26 mouse cellular contexts compared by ENCODE assay signal in the genomic region with DNA sequence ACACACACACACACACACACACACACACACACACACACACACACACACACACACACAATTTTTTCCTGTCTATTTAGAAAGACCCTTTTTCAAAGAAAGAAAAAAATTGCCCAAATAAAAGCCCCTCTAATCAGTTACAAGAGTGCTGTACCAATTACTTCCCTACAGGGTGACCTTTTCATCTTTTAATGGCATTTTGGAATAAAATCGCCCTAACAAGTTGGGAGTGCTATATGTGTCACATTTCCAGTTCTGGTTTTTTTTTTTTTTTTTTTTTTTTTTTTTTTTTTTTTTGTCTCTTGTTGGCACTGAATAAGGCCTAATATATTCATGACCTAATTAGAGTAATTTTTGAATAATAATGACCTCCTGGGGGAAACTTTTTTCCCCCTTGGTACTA.
DNase-seq lines count a peak whose midpoint lies in the region; ATAC-seq lines count a peak whose summit lies in the region.
"Had no signal": no experiment of that assay in that cellular context is flagged by ENCODE, and none has a peak within 500 bp of the region (broad histone marks: within the 10 kb centered on the region; RNA-seq: fewer than 3 reads in every experiment).

No protein-coding gene starts in this region.

- no peak overlapping the region for H3K27ac ChIP-seq in forebrain, embryonic 12.5 days
- no peak overlapping the region for H3K27ac ChIP-seq in forebrain, embryonic 10.5 days
- no peak overlapping the region for H3K27ac ChIP-seq in forebrain, embryonic 14.5 days (ENCODE audit: low read depth, low read length)
- H3K27ac ChIP-seq: embryonic facial prominence, embryonic 10.5 days; embryonic facial prominence, embryonic 13.5 days; heart, adult 2 months; heart, embryonic 10.5 days; hindbrain, embryonic 13.5 days; intestine, embryonic 15.5 days had no signal

- no peaks in the 10 kb centered on the region for H3K36me3 ChIP-seq in forebrain, embryonic 12.5 days (replicated peaks)
- no peaks in the 10 kb centered on the region for H3K36me3 ChIP-seq in forebrain, embryonic 10.5 days (replicated peaks)
- H3K36me3 ChIP-seq in forebrain, embryonic 14.5 days (ENCODE audit: control insufficient read depth, insufficient read depth, low read length): no peaks in the 10 kb centered on the region
- H3K36me3 ChIP-seq: embryonic facial prominence, embryonic 10.5 days; embryonic facial prominence, embryonic 13.5 days; heart, embryonic 10.5 days; hindbrain, embryonic 13.5 days; intestine, embryonic 15.5 days had no signal

- H3K4me1 ChIP-seq in forebrain, embryonic 12.5 days: no peaks in the 10 kb centered on the region
- H3K4me1 ChIP-seq in forebrain, embryonic 10.5 days: no peaks in the 10 kb centered on the region
- H3K4me1 ChIP-seq in forebrain, embryonic 14.5 days (ENCODE audit: control insufficient read depth, insufficient read depth, low read length): no peaks in the 10 kb centered on the region
- H3K4me1 ChIP-seq: embryonic facial prominence, embryonic 10.5 days; embryonic facial prominence, embryonic 13.5 days; heart, embryonic 10.5 days; hindbrain, embryonic 13.5 days; intestine, embryonic 15.5 days had no signal

- peak; percentile 69; the same call in 1 of the 2 replicates for ATAC-seq in forebrain, embryonic 12.5 days (ENCODE audit: low FRiP score)
- peak; percentile 83 for ATAC-seq in forebrain, embryonic 14.5 days
- ATAC-seq: hindbrain, embryonic 16.5 days; intestine, embryonic 15.5 days had no signal

- no peak overlapping the region for H3K4me3 ChIP-seq in forebrain, embryonic 12.5 days (replicated peaks)
- H3K4me3 ChIP-seq in forebrain, embryonic 10.5 days: no peak overlapping the region
- no peak overlapping the region for H3K4me3 ChIP-seq in forebrain, embryonic 14.5 days (ENCODE audit: low read depth, low read length)
- H3K4me3 ChIP-seq: embryonic facial prominence, embryonic 10.5 days; embryonic facial prominence, embryonic 13.5 days; erythroblast, embryonic 14.5 days; heart, adult 2 months; heart, embryonic 10.5 days; hindbrain, embryonic 13.5 days; intestine, embryonic 15.5 days had no signal

- H3K4me2 ChIP-seq in forebrain, embryonic 12.5 days: no peak overlapping the region
- H3K4me2 ChIP-seq in forebrain, embryonic 14.5 days (ENCODE audit: low read length): no peak overlapping the region
- H3K4me2 ChIP-seq: embryonic facial prominence, embryonic 13.5 days; hindbrain, embryonic 13.5 days; intestine, embryonic 15.5 days had no signal

- 36% methylated on average over 1 of the region's 1 CpGs for WGBS in forebrain, embryonic 12.5 days
- 82% methylated on average over 1 of the region's 1 CpGs for WGBS in forebrain, embryonic 10.5 days
- 7% methylated on average over 1 of the region's 1 CpGs for WGBS in forebrain, embryonic 14.5 days

- H3K9me3 ChIP-seq in forebrain, embryonic 12.5 days: no peaks in the 10 kb centered on the region
- H3K9me3 ChIP-seq in forebrain, embryonic 10.5 days: no peaks in the 10 kb centered on the region
- no peaks in the 10 kb centered on the region for H3K9me3 ChIP-seq in forebrain, embryonic 14.5 days (replicated peaks; ENCODE audit: control insufficient read depth, low read length)
- H3K9me3 ChIP-seq: embryonic facial prominence, embryonic 10.5 days; embryonic facial prominence, embryonic 13.5 days; heart, embryonic 10.5 days; hindbrain, embryonic 13.5 days; intestine, embryonic 15.5 days had no signal

- no peak for DNase-seq in forebrain, embryonic 10.5 days (ENCODE audit: extremely low spot score, low spot score)
- peak; percentile 48 for DNase-seq in retina, postnatal 1 day
- no peak for DNase-seq in retina, embryonic 14.5 days (ENCODE audit: low spot score)
- peak; percentile 77 for DNase-seq in forebrain, embryonic 14.5 days (ENCODE audit: low spot score)
- DNase-seq in right cerebral cortex, postnatal 4 days: no peak
- DNase-seq in frontal cortex, postnatal 25 days (ENCODE audit: low spot score in 2 of 2): no peak
- DNase-seq: adrenal gland, adult 2 months; adrenal gland, postnatal 14 days; B cell, adult 2 months; cerebellum, adult 11-12 months; cerebellum, adult 8-10 months; cerebellum, postnatal 10 days; cerebellum, postnatal 36 days; embryo, embryonic 11 days; gastrocnemius, postnatal 36 days; heart, adult 2 months; kidney, adult 11 months had no signal

- H3K27me3 ChIP-seq in forebrain, embryonic 12.5 days: no peaks in the 10 kb centered on the region
- H3K27me3 ChIP-seq in forebrain, embryonic 10.5 days (ENCODE audit: poor library complexity, severe bottlenecking): no peaks in the 10 kb centered on the region; the same call in 1 of the 2 replicates
- H3K27me3 ChIP-seq in forebrain, embryonic 14.5 days (replicated peaks; ENCODE audit: control insufficient read depth, insufficient read depth, low read length): no peaks in the 10 kb centered on the region
- H3K27me3 ChIP-seq: CH12.LX; embryonic facial prominence, embryonic 13.5 days; hindbrain, embryonic 13.5 days; intestine, embryonic 15.5 days had no signal

- no peak overlapping the region for H3K9ac ChIP-seq in forebrain, embryonic 12.5 days
- no peak overlapping the region for H3K9ac ChIP-seq in forebrain, embryonic 14.5 days (ENCODE audit: low read length)
- H3K9ac ChIP-seq: embryonic facial prominence, embryonic 13.5 days; hindbrain, embryonic 13.5 days; intestine, embryonic 15.5 days had no signal

Comparison
In these comparisons a context has a peak if more than half of its experiments do, and no peak if none do; other contexts are left out.
1. DNase-seq: peak in retina, postnatal 1 day (single experiment) and forebrain, embryonic 14.5 days (single experiment); none in forebrain, embryonic 10.5 days (single experiment), retina, embryonic 14.5 days (single experiment), right cerebral cortex, postnatal 4 days (single experiment) and frontal cortex, postnatal 25 days (0 of 2).